Mouse (Mus musculus) hindbrain, embryonic 13.5 days (tissue): ENCODE results near the gene Defb35. TPM values are rescaled to one million over a fixed set of nuclear protein-coding genes. Genes with fewer than 3 reads are reported as not detected.
"Not testable (repeated sequence)": the region's sequence is repeated elsewhere in the genome, so short reads cannot be mapped to it uniquely, and the experiment has no call there.

Experiments
- ATAC-seq: fragments of 200-750 bp; cut with Nextera tagmentation; 2 replicates; pipeline ENCODE4 v1.8.0; 2017; ENCODE audit warnings: moderate TSS enrichment; ENCODE audit not compliant: low FRiP score
- H3K27ac ChIP-seq: fragments of 300-500 bp; sonication (generic); 2 replicates; pipeline ENCODE4 v1.5.1; 2015; ENCODE audit warnings: inconsistent platforms, mild to moderate bottlenecking, moderate library complexity
- H3K27me3 ChIP-seq: fragments of 300-500 bp; sonication (generic); 2 replicates; pipeline ENCODE4 v1.6.1; 2015; ENCODE audit warnings: mild to moderate bottlenecking, inconsistent platforms
- H3K36me3 ChIP-seq: fragments of 300-500 bp; sonication (generic); 2 replicates; pipeline ENCODE4 v1.6.1; 2015; ENCODE audit warnings: mild to moderate bottlenecking, inconsistent platforms
- H3K4me1 ChIP-seq: fragments of 300-500 bp; sonication (generic); replicated peaks from 2 replicates; pipeline ENCODE4 v1.6.1; 2015; ENCODE audit warnings: inconsistent platforms
- H3K4me2 ChIP-seq: fragments of 300-500 bp; sonication (generic); 2 replicates; pipeline ENCODE4 v1.6.1; 2015; ENCODE audit warnings: inconsistent platforms, mild to moderate bottlenecking, moderate library complexity
- H3K4me3 ChIP-seq: fragments of 300-500 bp; sonication (generic); 2 replicates; pipeline ENCODE4 v1.5.1; 2015; ENCODE audit warnings: mild to moderate bottlenecking, inconsistent platforms
- H3K9ac ChIP-seq: fragments of 300-500 bp; sonication (generic); 2 replicates; pipeline ENCODE4 v1.6.1; 2015; ENCODE audit warnings: mild to moderate bottlenecking, inconsistent platforms
- H3K9me3 ChIP-seq: fragments of 300-500 bp; sonication (generic); 2 replicates; pipeline ENCODE4 v1.6.1; 2016; ENCODE audit warnings: inconsistent platforms
- WGBS: fragments of 180-500 bp; shearing (Covaris S2); methylation state at CpG from one replicate; pipeline ENCODE4 v1.1.7; 2015; 5-methylcytosine and 5-hydroxymethylcytosine counted together
- polyA plus RNA-seq: library from polyadenylated mRNA; unstranded; fragments of >200 nt; fragmentation: Nextera tagmentation; extraction: Ambion mirVana; gene quantifications from 2 replicates; pipeline ENCODE4 v1.2.1, GENCODE M21; 2015

The Defb35 gene
- polyA plus RNA-seq, result not detected in 2 replicates

GRCm38 (mm10) chr8:21938052-21938451 is at the start of gene Defb35:
TSS of gene Defb35 (plus strand) at chr8:21938352.
- H3K9ac ChIP-seq, H3K4me2 ChIP-seq, H3K4me1 ChIP-seq, H3K36me3 ChIP-seq, H3K27ac ChIP-seq, H3K9me3 ChIP-seq, ATAC-seq, H3K27me3 ChIP-seq, H3K4me3 ChIP-seq: not testable (repeated sequence)
- WGBS, result 87% methylated on average over 4 of the region's 4 CpGs

- H3K4me3 ChIP-seq, H3K27me3 ChIP-seq, H3K4me2 ChIP-seq, ATAC-seq, H3K4me1 ChIP-seq, H3K36me3 ChIP-seq, H3K27ac ChIP-seq, H3K9ac ChIP-seq, H3K9me3 ChIP-seq: not testable (repeated sequence)
Observed at GRCm38 (mm10) chr8:21906290-21906689, 31.9 kb upstream of the Defb35 start, which contains the start of gene Defb11. TSS of gene Defb11 (minus strand) at chr8:21906412.

GRCm38 (mm10) chr8:21911931-21912330 is 26.2 kb upstream of the Defb35 start:
- no peak overlapping the region for H3K27ac ChIP-seq
- no peak overlapping the region for H3K9ac ChIP-seq
- WGBS, result 0% methylated on average over 1 of the region's 1 CpGs
- no peak overlapping the region for H3K4me2 ChIP-seq
- no peaks in the 10 kb centered on the region for H3K27me3 ChIP-seq
- H3K36me3 ChIP-seq, result no peaks in the 10 kb centered on the region
- no peak for ATAC-seq
- no peak overlapping the region for H3K4me3 ChIP-seq
- no peaks in the 10 kb centered on the region for H3K9me3 ChIP-seq
- no peaks in the 10 kb centered on the region for H3K4me1 ChIP-seq

- Histone ChIP-seq H3K27ac (no peak overlapping the region), H3K4me3 (no peak overlapping the region), H3K36me3 (no peaks in the 10 kb centered on the region), H3K4me2 (no peak overlapping the region), H3K27me3 (no peaks in the 10 kb centered on the region), H3K4me1 (no peaks in the 10 kb centered on the region), H3K9me3 (no peaks in the 10 kb centered on the region), H3K9ac (no peak overlapping the region)
- ATAC-seq, result no peak
- 34% methylated on average over 2 of the region's 2 CpGs for WGBS
Observed at GRCm38 (mm10) chr8:21912554-21912953, 25.6 kb upstream of the Defb35 start.

- WGBS, result 89% methylated on average over 3 of the region's 3 CpGs
- no peak overlapping the region for H3K4me3 ChIP-seq
- no peak overlapping the region for H3K9ac ChIP-seq
- H3K9me3 ChIP-seq, result no peaks in the 10 kb centered on the region
- H3K4me1 ChIP-seq, result no peaks in the 10 kb centered on the region
- ATAC-seq, result no peak
- no peaks in the 10 kb centered on the region for H3K27me3 ChIP-seq
- H3K27ac ChIP-seq, result no peak overlapping the region
- H3K4me2 ChIP-seq, result no peak overlapping the region
- H3K36me3 ChIP-seq, result no peaks in the 10 kb centered on the region
Observed at GRCm38 (mm10) chr8:21915625-21916024, 22.5 kb upstream of the Defb35 start.

GRCm38 (mm10) chr8:21930754-21931153 is 7.4 kb upstream of the Defb35 start:
- H3K9ac ChIP-seq, H3K4me1 ChIP-seq, H3K4me2 ChIP-seq, H3K27me3 ChIP-seq, H3K9me3 ChIP-seq, H3K36me3 ChIP-seq, ATAC-seq, H3K27ac ChIP-seq, H3K4me3 ChIP-seq: not testable (repeated sequence)
- 85% methylated on average over 3 of the region's 3 CpGs for WGBS

GRCm38 (mm10) chr8:21932610-21933009 is 5.5 kb upstream of the Defb35 start, which contains the start of gene Defb15:
TSS of gene Defb15 (minus strand) at chr8:21932710.
- Histone ChIP-seq H3K4me3 (no peak within 1 kb of the TSS), H3K9ac (no peak within 1 kb of the TSS), H3K36me3 (no peaks in the 10 kb centered on the region), H3K27ac (no peak within 1 kb of the TSS), H3K4me1 (no peaks in the 10 kb centered on the region), H3K27me3 (no peaks in the 10 kb centered on the region), H3K4me2 (no peak within 1 kb of the TSS), H3K9me3 (no peaks in the 10 kb centered on the region)
- WGBS, result 93% methylated on average over 6 of the region's 6 CpGs
- no peak for ATAC-seq

GRCm38 (mm10) chr8:21946462-21946861 is 8.3 kb downstream of the Defb35 start, which contains the start of gene Defb13:
TSS of gene Defb13 (plus strand) at chr8:21946762.
- no peaks in the 10 kb centered on the region for H3K9me3 ChIP-seq
- H3K27me3 ChIP-seq, result no peaks in the 10 kb centered on the region
- ATAC-seq, result no peak
- no peak within 1 kb of the TSS for H3K27ac ChIP-seq
- no peaks in the 10 kb centered on the region for H3K36me3 ChIP-seq
- no peak within 1 kb of the TSS for H3K9ac ChIP-seq
- no peak within 1 kb of the TSS for H3K4me3 ChIP-seq
- H3K4me1 ChIP-seq, result 0 out of 2 replicates have a peak, but pooled peaks cover 3% of the 10 kb centered on the region
- no peak within 1 kb of the TSS for H3K4me2 ChIP-seq
- 78% methylated on average over 6 of the region's 6 CpGs for WGBS

GRCm38 (mm10) chr8:21947311-21948017 is 9.3 kb downstream of the Defb35 start:
- H3K27me3 ChIP-seq, result no peaks in the 10 kb centered on the region
- no peak overlapping the region for H3K4me2 ChIP-seq
- no peak overlapping the region for H3K27ac ChIP-seq
- no peaks in the 10 kb centered on the region for H3K36me3 ChIP-seq
- no peak overlapping the region for H3K9ac ChIP-seq
- H3K4me3 ChIP-seq, result no peak overlapping the region
- 0 out of 2 replicates have a peak, but pooled peaks cover 3% of the 10 kb centered on the region for H3K4me1 ChIP-seq
- WGBS, result 51% methylated on average over 9 of the region's 9 CpGs
- ATAC-seq, result no peak
- H3K9me3 ChIP-seq, result no peaks in the 10 kb centered on the region

GRCm38 (mm10) chr8:21955321-21955720 is 17.2 kb downstream of the Defb35 start:
- no peak overlapping the region for H3K9ac ChIP-seq
- no peak for ATAC-seq
- no peaks in the 10 kb centered on the region for H3K9me3 ChIP-seq
- WGBS, result 6% methylated on average over 9 of the region's 9 CpGs
- H3K27ac ChIP-seq, result no peak overlapping the region
- H3K27me3 ChIP-seq, result no peaks in the 10 kb centered on the region
- H3K4me1 ChIP-seq, result no peaks in the 10 kb centered on the region
- no peaks in the 10 kb centered on the region for H3K36me3 ChIP-seq
- H3K4me3 ChIP-seq, result no peak overlapping the region
- H3K4me2 ChIP-seq, result no peak overlapping the region

- H3K4me1 ChIP-seq, result no peaks in the 10 kb centered on the region
- no peaks in the 10 kb centered on the region for H3K9me3 ChIP-seq
- no peak overlapping the region for H3K4me2 ChIP-seq
- H3K36me3 ChIP-seq, result no peaks in the 10 kb centered on the region
- H3K27ac ChIP-seq, result no peak overlapping the region
- no peak overlapping the region for H3K9ac ChIP-seq
- 90% methylated on average over 3 of the region's 3 CpGs for WGBS
- H3K4me3 ChIP-seq, result no peak overlapping the region
- ATAC-seq, result no peak
- H3K27me3 ChIP-seq, result no peaks in the 10 kb centered on the region
Observed at GRCm38 (mm10) chr8:21956336-21956735, 18.2 kb downstream of the Defb35 start.

- ATAC-seq, result no peak
- Histone ChIP-seq H3K9ac (no peak within 1 kb of the TSS), H3K27me3 (no peaks in the 10 kb centered on the region), H3K4me1 (no peaks in the 10 kb centered on the region), H3K36me3 (no peaks in the 10 kb centered on the region), H3K4me3 (no peak within 1 kb of the TSS), H3K27ac (no peak within 1 kb of the TSS), H3K9me3 (no peaks in the 10 kb centered on the region), H3K4me2 (no peak within 1 kb of the TSS)
- WGBS, result 94% methylated on average over 2 of the region's 2 CpGs
Observed at GRCm38 (mm10) chr8:21958414-21958813, 20.3 kb downstream of the Defb35 start, which contains the start of gene Fam90a1a. TSS of gene Fam90a1a (plus strand) at chr8:21958714.

- Histone ChIP-seq H3K9ac (no peak overlapping the region), H3K36me3 (no peaks in the 10 kb centered on the region), H3K27ac (no peak overlapping the region), H3K4me1 (no peaks in the 10 kb centered on the region), H3K27me3 (no peaks in the 10 kb centered on the region), H3K4me2 (no peak overlapping the region), H3K4me3 (no peak overlapping the region), H3K9me3 (no peaks in the 10 kb centered on the region)
- ATAC-seq, result no peak
- 92% methylated on average over 1 of the region's 1 CpGs for WGBS
Observed at GRCm38 (mm10) chr8:21966646-21967045, 28.5 kb downstream of the Defb35 start.
